Mouse (Mus musculus) stomach, postnatal 0 days (tissue): ENCODE results near the gene Sept5.

Experiments used
- CTCF ChIP-seq: IDR thresholded peaks from 2 replicates; pipeline ENCODE4 v1.5.1; 2016; ENCODE audit warnings: antibody characterized with exemption, low read depth, mild to moderate bottlenecking, moderate library complexity
- EP300 ChIP-seq: optimal IDR thresholded peaks from 2 replicates; pipeline ENCODE3; 2016; ENCODE audit warnings: antibody characterized with exemption

DNA sequence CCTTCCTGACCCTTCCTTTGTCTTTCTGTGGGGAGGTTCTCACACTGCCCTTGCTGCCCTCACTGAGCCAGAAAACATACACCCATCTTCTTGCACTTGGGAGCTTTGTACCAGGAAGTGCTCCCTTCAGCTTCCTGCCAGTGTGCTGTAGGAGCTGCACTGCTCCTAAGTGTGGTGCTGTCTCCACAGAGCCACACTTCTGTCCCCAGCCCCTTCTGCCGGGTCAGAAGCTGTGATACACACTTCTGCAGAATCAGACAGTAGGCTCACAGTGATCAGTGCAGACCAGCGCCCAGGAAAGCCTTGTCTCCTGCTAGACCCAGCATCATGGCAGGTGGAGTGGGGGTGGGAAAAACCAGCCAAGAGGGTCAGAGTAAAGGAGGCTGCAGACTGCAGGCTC, 3.1 kb upstream of the Sept5 start:
- TF ChIP-seq CTCF (no peak), EP300 (no peak)
